7 mouse cellular contexts compared by ENCODE assay signal in the genomic region with DNA sequence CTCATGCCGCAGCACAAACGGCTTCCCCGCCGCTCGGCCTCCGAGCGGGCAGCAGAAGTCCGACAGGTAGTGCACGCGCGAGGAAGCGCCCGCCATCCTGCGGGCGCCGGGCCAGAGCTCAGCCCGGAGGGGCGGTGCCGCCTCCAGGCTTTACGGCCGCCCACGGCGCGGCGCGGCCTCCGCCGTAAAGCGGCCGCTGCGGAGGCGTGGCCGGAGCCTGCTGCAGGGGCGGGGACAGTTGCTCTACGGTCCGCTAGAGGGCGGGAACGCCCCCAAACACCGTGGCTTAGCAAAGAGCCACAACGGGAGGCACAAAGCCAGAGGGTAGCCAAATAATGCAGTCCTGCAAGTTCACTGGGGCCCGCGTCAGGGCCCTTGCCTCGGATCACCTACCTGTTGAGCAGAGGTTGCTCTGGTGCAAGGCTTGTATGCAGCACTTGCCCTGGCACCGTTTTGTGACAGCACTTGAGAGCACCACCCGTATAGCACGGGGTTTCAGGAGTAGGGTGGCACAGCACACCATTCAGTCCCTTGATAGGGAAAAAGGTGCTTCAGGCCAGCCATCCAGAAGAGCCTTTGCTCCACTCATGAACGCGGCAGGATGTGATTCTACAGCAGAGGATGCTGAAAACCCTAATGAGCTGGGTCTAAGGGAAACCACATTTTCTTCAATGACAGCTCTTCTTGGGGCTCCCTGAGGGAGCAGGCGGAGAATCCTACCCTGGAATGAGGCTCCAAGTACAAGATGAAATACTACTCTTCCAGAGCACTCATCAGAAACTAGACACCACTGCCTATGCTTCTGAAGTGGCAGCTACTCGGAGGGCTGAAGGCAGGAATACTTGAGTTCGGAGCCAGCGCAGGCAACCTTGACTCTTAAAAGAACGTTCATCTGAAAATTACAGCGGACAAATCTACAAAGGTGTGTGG. TPM values are rescaled to one million over a fixed set of nuclear protein-coding genes. Genes with fewer than 3 reads are reported as not detected.
DNase-seq lines count a peak whose midpoint lies in the region; ATAC-seq lines count a peak whose summit lies in the region.

Faap100 (minus strand) TSS at position 154 of the 930 bp plus-strand sequence.

- peak within 1 kb of the TSS; percentile 79 for H3K9ac ChIP-seq in intestine, embryonic 15.5 days

- WGBS in intestine, embryonic 15.5 days: 7% methylated on average over 54 of the region's 54 CpGs
- WGBS in midbrain, embryonic 10.5 days: 10% methylated on average over 54 of the region's 54 CpGs

- H3K36me3 ChIP-seq in intestine, embryonic 15.5 days: peaks cover 56% of the 10 kb centered on the region
- H3K36me3 ChIP-seq in midbrain, embryonic 10.5 days: peaks cover 79% of the 10 kb centered on the region

- peak; percentile 95 for DNase-seq in adrenal gland, adult 2 months
- peak; percentile 88 for DNase-seq in embryo, embryonic 11.5 days (ENCODE audit: low read depth, low spot score)
- DNase-seq in gastrocnemius, postnatal 36 days: peak; percentile 82 to 87
- peak; percentile 77 to 87 for DNase-seq in left cerebral cortex, postnatal 25 days (ENCODE audit: low spot score in 2 of 2)
- DNase-seq in midbrain, embryonic 10.5 days (ENCODE audit: low spot score): peak; percentile 88
- peak; percentile 87 for DNase-seq in right cerebral cortex, postnatal 4 days

- intact Hi-C loops in gastrocnemius, postnatal 36 days (cut with DNase I): loop anchor here (5.0 kb wide), 1 partner anchor 43 kb away; no protein-coding TSS in a partner anchor
- intact Hi-C loops in left cerebral cortex, postnatal 25 days (cut with DNase I): loop anchor here (2.0 kb wide), 1 partner anchor 30 kb away; the partner anchor contains the start of gene Actg1

- peaks cover 23% of the 10 kb centered on the region for H3K4me1 ChIP-seq in intestine, embryonic 15.5 days (replicated peaks)
- peaks cover 31% of the 10 kb centered on the region for H3K4me1 ChIP-seq in midbrain, embryonic 10.5 days

- H3K27me3 ChIP-seq in intestine, embryonic 15.5 days (replicated peaks): no peaks in the 10 kb centered on the region
- H3K27me3 ChIP-seq in midbrain, embryonic 10.5 days (ENCODE audit: low read depth, poor library complexity, severe bottlenecking): no peaks in the 10 kb centered on the region

- peak within 1 kb of the TSS; percentile 94 for H3K4me2 ChIP-seq in intestine, embryonic 15.5 days (replicated peaks)

- H3K4me3 ChIP-seq in intestine, embryonic 15.5 days (replicated peaks): peak within 1 kb of the TSS; percentile 83
- peak within 1 kb of the TSS; percentile 80 for H3K4me3 ChIP-seq in midbrain, embryonic 10.5 days

- no peaks in the 10 kb centered on the region for H3K9me3 ChIP-seq in intestine, embryonic 15.5 days
- H3K9me3 ChIP-seq in midbrain, embryonic 10.5 days (replicated peaks): no peaks in the 10 kb centered on the region

- peak; percentile 94 for ATAC-seq in intestine, embryonic 15.5 days

- H3K27ac ChIP-seq in intestine, embryonic 15.5 days: peak within 1 kb of the TSS; percentile 54
- H3K27ac ChIP-seq in midbrain, embryonic 10.5 days (replicated peaks): peak within 1 kb of the TSS; percentile 86

RNA-seq across cellular contexts. Expression of gene Faap100, which starts in this region (rescaled TPM):
- total RNA-seq in adrenal gland, adult 2 months (2021): 10 to 100 TPM; 17.6 to 24.1 TPM
- polyA plus RNA-seq in adrenal gland, adult 2 months (2012; rRNA removed): 192 and 223 TPM in 2 replicates
- 10 to 100 TPM; 21.7 to 22.9 TPM for total RNA-seq in gastrocnemius, postnatal 36 days (2021)
- polyA plus RNA-seq in intestine, embryonic 15.5 days (2015; fragmentation: Nextera tagmentation; extraction: Ambion mirVana): 24.2 and 29.4 TPM in 2 replicates
- 10 to 100 TPM; 15.3 to 16.3 TPM for total RNA-seq in left cerebral cortex, postnatal 25 days (2021)
- 34.5 and 41.8 TPM in 2 replicates for polyA plus RNA-seq in midbrain, embryonic 10.5 days (2016; fragmentation: Nextera tagmentation; extraction: Ambion mirVana)

Comparison
In these comparisons a context has a peak if more than half of its experiments do, and no peak if none do; other contexts are left out.
1. Peak in every context shown above with its lines: DNase-seq, ATAC-seq, H3K4me3 ChIP-seq and H3K27ac ChIP-seq.